Mouse (Mus musculus) stomach, postnatal 0 days (tissue): ENCODE measurements at regions not wholly inside any gene's neighbourhood (a gene's known extent, or its start where the extent isn't known, plus 50 kb on each side); places are given as distances from the start of the nearest gene placed in this dataset.

Experiments
- CTCF ChIP-seq: IDR thresholded peaks from 2 replicates; pipeline ENCODE4 v1.5.1; 2016; ENCODE audit warnings: antibody characterized with exemption, low read depth, mild to moderate bottlenecking, moderate library complexity
- EP300 ChIP-seq: optimal IDR thresholded peaks from 2 replicates; pipeline ENCODE3; 2016; ENCODE audit warnings: antibody characterized with exemption

DNA sequence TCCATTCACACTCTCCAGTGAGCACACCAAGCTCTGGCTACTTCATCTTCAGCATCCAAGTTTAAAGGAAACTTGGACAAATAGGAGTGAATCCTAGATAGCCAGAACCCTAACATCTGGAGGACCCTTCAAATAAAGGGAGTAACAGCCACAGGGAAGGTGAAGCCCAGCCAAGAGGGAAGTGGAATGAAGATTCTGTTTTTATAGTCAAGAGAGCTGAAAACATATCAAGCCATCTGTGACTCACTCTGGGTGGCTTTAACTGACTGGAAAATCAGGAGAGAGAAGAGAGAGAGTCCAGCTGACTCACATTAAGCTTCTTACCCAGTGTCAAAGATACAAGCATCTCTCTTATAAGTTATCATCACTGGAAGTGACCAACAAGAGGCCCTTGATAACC is 169.6 kb upstream of the Trib2 start:
- no peak for TF ChIP-seq EP300
- no peak for TF ChIP-seq CTCF
